Mouse (Mus musculus): Measurements from ENCODE around the gene P2ry14.

P2ry14 gene

DNA sequence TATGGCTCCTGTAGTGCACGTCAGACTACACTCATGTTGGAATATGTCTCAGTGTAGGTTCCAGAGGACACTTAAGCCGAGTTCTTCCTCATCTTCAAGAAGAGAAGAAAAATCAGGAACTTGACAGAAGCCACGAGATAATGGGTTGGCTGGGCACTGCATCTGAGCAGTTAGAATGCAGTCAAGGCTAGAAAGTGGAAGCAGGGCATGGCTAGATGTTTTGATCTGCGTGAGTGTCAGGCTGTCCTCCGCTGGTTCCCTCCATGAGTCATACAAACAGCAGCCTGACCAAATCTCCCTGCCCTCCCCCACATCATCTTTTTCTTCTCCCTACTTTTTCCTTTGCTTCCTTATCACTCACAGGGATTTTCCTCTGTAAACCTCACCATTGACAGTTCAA, at the start of gene P2ry14:
TSS of gene P2ry14 (minus strand) at position 195 of the 400 bp plus-strand sequence.
- no peak for DNase-seq (ENCODE audit: low spot score)

DNA sequence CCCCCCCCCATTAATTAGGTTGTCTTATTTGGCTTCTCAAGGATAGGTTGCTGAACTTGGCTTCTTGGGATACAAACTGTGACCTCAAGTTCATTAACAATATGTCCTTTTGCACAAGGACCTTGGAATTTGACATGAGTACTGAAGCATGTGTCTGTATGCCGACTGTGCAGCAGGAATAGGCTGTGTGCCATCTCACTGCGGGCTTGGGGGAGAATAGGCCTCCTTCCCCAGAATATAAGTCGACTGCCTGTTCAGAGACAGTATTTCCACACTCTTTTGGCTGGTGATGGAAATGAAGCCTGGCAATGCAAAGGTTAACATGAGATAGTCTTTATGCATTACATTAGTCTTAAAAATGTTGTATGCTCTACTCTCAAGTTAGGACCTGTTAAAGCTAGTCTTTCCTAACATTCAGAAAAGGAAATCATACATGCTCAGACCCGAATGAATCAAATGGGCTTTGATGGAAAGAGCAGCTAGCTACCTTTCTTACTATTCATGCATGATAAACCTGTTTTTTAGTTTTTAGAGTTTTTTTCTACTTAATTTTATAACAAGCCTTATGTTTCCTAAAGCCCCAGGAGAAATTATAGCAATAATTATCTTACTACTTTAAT, 44.0 kb upstream of the P2ry14 start:
- DNase-seq (ENCODE audit: low spot score) = no peak

DNA sequence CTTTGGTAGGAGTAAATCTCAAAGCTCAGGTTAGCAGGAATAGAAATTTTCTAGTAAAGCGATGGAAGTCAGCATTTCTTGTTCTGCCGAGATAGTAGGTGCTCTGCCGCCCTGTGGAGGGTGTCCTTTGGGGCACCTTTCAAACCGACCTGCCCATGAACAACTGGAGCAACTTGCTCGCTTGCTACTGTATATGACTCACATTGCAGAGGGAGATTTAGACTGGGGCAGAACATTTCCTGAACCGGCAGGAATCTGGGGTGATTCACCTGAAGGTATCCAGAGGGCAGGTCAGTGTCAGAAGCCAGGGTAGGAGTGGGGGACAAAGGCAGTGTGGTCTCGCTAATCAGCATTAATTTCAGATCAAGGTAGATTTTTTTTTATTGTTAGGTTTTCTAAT, 41.5 kb upstream of the P2ry14 start, which contains the start of gene Gpr87:
TSS of gene Gpr87 (minus strand) at position 167 of the 400 bp plus-strand sequence.
- DNase-seq (ENCODE audit: low spot score) = no peak

DNA sequence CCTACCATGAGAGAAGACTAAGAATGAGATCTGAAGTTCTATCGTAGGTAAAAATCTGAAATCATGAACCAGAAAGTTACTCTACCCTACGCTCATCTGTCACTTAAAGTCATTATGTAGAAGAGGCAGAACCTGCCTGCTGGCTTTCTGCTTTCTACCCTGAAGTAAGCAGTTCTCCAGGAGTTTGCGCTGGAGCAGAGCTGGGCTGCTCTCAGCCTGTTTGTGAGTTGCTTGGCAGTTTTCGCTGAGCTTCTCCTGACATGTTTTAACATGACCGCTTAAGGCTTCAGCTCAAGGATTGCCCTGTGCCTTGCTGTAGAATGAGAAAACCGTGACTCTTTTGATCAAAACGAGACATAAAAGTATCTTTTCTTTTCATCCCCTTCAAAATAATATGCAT, 40.7 kb upstream of the P2ry14 start:
- no peak for DNase-seq (ENCODE audit: low spot score)

DNA sequence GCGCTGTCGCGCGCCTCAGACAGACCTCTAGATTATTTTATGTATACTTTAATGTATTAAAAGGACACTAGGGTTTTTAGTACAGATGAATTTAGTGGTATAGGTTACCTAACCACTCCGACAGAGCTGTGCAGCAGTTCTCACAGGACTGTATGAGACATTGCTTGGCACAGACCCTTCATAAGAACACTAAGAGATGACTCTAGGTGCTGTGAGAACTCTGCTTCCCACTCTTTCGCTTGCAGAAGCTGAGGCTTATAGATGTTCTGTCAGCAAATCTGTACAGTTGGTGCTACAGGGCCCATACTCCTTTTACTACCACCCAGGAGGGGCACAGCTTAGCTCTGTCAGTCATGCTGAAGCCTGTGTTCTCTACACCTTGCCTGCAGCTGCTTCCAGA, 38.3 kb upstream of the P2ry14 start:
- no peak for DNase-seq (ENCODE audit: low spot score)

DNA sequence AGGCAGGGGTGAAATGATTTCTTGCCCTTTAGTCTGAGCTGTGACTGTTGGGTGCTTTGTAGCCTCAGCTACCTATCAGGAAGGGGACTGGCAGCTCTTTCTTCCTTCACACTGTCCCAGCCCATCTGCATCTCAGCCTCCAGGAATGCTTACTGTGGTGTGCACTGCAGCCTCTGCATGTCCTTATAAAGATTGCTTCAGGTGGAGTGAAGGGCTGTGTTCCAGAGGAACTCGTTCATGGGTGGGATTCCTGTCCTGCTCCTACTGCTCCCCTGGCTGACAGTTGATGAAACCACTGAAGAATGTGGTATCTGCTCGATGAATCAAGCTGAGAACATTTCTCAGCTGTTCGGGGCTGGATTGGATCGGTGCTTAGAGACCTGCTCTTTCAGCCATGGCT, 33.9 kb upstream of the P2ry14 start:
- no peak for DNase-seq (ENCODE audit: low spot score)

DNA sequence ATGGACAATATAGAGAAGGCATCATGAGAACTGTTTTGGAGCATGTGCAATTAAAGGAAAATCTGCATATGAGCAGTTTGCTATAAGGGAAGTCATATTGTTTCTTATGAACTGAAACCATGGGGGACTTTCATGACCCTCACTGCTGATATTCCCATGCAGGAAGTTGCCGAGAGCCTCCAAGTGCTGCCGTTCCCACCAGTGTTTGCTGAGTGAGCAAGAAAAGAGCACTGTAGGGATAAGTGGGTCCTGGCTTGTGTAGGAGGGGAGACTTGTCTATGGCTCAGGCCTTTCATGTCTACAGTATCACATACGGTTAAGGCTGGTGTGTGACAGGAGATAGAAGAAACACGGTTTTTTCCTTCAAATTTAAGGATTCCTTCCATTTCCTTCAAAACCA, 32.2 kb upstream of the P2ry14 start:
- no peak for DNase-seq (ENCODE audit: low spot score)

DNA sequence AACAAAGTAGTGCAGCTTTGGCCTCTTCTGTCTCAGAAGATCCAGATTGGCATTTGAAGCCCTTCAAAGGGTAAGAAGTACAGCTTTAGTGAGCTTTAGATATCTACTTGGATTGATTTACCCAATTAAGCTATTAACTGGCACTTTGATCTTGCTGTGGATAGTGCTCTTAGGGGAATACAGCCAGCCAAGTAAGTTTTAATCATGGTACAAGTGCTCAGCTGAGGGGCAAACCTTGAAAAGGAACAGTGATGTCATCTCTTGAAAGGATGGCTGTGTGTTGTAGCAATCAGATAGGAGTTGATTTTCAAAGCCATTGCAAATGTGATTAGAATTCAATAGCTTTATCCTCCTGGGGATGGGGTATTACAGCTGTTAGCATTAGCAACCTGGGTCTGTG, 28.7 kb upstream of the P2ry14 start:
- DNase-seq (ENCODE audit: low spot score) = no peak

DNA sequence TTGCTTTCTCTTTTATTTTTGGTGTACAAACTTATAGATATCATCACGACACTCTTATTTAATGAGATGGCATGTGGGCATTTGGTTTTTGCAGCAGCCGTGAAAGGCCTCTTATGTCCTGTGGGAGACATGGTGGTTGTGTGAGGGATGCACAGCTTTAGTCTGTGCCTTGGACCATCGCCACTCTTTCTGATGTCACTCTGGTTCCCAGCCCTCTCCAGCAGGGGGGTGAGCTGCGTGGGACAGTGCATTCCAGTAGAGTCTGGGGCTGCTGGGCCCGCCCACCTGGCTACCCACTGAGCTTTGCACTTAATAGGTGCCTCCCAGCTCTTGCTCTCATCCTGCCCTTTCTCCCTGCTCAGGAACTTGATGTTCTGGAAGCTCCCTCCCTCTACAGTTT, 27.7 kb upstream of the P2ry14 start:
- DNase-seq (ENCODE audit: low spot score) = no peak

DNA sequence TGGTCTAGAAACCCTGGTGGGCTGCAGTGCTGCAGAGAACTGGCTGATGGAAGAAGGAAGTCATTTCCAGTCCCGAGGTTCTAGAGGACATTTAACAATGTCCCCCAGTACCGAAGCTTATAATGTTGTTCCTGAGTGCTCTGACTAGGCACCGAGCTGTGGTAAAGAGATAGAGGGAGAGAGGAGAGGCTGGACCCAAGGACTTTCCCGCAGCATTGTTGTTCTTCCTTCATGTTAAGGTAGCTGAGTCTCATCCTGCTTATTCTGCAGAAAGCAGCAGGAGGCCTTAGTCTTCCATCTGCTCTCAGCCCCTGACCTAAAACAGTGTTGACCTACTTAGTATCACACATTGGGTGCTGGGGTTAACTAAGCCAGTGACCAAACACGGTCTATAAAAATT, 23.5 kb upstream of the P2ry14 start:
- DNase-seq (ENCODE audit: low spot score) = no peak

DNA sequence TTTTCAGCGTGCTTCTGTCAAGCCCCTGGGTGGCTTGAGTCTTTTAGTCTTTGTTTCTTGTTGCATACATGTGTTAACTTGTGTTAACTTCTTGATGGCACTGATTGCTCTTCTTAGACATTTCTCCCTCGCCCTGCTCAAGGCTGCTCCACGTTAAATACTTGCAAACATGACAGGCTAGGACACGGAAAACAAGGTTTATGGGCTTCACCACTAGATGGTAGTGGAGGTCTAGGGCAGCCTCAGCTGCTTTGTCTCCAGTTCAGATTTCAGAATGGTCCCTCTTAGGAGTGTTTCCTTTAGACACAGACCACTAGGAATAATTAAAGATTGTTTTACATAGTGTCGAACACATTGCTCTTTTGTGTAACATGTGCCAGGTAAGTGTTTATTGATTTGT, 21.8 kb upstream of the P2ry14 start:
- no peak for DNase-seq (ENCODE audit: low spot score)

DNA sequence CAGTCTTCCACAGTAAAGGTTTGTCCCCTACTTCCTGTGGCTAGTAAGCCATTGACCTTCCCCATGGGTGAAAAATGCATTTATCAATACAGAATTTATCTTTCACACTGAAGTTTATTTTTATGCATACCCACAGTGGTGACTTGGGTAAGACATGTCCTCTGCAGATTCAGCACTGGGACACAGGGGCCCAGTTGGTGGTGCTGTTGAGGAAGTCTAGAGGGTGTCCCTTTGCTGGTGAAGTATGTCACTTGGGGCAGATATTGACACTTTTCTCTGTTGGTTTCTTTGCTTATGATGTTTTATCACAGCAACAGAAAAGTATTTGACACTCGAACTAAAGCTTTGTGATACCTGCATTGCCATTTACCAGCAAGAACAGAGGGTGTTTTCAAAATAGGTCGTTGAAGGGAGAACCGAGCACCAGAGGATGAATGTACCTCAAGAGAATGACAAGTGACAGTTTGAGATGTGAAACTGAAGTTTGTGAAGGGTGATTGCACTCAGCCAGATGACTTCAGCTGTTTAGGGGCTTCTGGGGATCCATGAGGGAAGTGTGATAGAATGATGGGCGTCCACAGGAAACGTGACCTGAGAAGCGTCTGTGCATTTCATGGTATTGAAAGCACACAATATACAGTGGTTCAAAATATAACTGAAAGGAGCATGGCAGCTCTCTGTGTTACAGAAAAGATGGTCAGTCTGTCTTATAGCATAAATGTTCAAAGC, 21.2 kb upstream of the P2ry14 start:
- no peak for DNase-seq (ENCODE audit: low spot score)

DNA sequence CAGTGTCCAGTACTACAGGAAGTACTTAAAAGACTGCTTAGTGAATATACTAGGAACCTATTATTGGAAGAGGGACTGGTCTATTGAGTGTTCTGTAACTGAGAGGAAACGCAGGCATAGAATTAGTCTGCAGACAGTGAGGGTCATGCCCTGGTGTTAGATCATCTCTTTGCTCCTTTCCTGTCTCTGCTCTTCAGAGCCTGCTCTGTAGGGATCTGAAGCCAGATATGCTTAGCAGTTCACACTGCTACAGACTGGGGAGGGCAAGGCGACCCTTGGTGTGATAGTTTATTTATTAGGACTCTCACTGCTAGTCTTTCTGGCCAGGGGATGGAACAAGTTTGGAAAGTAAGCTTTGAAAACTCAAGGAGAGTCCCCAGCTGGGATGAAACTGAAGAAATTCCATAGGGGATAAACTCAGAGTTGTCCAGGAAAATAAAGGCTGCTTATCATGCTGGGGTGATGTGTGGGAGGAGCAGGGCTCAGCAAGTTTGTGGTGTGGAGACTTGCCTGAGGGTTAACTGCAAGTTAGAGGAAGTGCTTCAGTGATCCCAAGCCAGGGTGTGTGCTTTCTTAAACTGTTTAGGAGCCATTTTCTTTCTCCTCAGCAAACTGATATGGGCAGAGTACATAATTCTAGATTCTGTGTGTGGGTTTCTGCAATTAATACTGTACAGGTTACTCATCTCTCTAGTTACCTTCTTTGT, 16.7 kb upstream of the P2ry14 start:
- DNase-seq (ENCODE audit: low spot score) = no peak

DNA sequence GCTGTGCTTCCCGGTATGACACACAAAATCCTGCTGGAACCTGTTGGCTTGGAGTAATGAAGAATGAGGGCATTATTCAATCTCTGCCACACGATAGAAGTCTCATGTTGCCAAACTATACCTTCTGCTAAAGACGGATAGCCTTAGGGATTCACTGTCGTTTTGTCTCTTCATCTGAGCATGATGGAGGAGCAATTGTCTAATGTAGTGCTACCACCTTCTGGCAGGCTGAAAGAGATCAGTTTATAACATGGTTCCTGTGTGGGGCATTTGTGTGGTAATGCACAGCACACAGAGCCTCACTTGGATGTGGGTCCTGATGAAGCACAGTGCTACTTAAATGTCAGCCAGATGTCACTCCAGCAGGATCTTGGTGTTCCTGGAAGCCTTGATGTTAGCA, 15.8 kb upstream of the P2ry14 start:
- DNase-seq (ENCODE audit: low spot score) = no peak

DNA sequence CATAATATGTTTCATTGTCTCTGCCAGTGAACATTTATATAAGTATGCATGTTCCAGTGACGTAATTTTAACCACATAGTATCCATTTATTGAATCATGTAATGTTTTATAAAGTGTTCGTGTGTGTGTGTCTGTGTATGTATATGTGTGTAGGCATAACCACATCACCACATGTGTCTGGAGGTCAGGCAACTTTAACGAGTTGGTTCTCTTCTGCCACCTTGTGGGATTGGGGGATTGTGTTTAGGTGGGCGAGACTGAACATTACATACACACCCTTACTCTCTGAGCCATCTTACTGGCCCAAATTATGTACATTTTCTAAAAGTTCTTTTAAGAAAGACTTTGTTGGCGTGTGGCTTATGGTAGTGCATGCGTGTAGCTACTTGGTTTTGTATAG, 15.1 kb upstream of the P2ry14 start:
- DNase-seq (ENCODE audit: low spot score) = no peak

DNA sequence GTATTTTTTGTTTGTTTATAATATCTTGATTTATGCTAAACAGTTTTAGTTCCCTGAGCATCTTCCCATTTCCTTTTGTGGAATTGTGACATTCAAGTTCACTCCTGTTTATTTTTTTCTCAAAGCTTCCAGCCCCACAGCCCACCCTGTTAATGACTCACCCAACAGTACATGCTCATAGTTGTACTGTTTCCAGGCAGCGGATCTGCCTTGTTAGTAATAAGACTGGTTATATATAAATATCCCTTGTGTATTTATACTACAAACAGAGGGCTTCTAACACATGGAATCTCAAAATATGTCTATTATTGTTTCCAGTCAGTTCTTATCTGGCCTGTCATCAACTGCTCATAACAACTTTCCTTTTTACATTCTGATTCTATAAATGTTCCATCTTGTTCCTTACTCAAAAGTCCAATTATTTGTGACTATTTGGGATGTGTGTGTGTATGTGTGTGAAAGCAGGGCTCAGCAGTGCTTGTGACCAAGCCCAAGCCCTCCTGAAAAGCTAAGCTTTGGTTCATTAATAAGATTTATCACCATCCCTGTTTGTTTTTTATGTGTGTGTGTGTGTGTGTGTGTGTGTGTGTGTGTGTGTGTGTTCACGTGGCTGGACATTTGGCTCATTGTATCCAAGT, 14.1 kb upstream of the P2ry14 start:
- DNase-seq (ENCODE audit: low spot score) = no peak

DNA sequence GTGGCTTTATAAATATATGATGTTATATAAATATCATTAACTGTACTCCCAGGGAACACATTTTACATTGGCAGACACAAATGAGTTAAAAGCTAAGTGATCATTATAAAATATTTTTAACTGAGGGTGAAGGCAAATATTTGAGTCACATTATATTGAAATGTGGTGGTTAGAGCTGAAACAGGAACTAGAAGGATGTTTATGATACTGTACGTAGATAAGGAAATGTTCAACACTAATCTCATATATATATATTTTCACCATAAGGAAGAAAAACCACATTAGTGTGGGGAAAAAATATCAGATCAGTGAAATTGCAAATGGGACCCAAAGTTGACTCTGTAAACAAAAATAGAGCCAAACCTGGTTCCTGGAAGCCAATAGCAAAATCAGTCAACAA, 7.0 kb upstream of the P2ry14 start:
- no peak for DNase-seq (ENCODE audit: low spot score)

DNA sequence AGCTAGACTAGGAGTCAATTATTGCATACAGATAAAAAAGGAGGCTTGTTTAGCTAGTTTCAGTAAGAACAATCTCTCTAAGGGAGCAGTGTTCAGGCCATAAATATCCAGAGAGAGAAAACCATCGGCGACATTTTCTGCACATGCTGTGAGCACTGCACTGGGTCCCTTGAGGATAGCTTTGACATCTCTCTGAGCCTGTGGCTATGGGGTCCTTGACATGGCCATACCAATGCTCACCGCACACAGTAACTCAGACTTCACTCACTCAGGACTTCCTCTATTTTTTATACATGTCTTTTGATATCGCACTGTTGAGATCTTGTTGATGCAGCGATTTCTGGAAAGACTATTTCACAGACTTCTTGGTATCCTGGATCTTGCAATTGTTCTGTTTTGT, 3.6 kb upstream of the P2ry14 start:
- DNase-seq (ENCODE audit: low spot score) = no peak

DNA sequence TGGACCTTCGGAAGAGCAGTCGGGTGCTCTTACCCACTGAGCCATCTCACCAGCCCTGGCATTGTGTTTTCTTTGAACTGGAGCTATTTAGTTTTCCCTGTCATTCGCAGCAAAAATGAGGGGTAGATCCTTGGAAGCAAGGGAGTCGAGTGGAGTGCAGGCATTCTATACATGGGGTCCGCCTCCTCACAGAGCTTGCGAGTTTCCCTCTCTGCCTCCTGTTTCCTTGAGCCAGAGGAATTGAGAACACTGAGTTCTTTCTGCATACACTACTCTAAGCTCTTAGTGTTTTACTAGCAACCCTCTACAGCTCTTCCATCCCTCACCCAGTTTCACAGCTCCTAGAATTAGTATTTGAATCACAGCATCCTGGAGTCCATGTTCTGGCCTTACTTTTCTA, 2.0 kb upstream of the P2ry14 start:
- no peak for DNase-seq (ENCODE audit: low spot score)

DNA sequence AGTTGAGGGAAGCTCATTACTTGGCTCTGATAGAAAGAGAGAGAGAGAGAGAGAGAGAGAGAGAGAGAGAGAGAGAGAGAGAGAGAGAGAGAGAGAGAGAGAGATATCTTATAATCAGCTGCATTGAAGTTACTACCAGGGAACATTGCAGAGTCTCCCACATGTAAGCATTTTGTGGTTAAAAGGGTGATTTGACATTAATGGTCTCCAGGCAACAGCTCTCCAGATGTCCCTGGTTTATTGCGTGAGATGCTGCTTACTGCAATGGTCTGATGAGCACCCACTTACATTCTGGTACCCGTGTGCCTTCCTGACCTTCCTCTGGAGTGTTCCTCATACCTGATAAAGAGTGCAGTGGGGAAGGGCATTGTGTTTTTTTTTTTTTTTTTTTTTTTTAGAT, 1.5 kb upstream of the P2ry14 start:
- no peak for DNase-seq (ENCODE audit: low spot score)

DNA sequence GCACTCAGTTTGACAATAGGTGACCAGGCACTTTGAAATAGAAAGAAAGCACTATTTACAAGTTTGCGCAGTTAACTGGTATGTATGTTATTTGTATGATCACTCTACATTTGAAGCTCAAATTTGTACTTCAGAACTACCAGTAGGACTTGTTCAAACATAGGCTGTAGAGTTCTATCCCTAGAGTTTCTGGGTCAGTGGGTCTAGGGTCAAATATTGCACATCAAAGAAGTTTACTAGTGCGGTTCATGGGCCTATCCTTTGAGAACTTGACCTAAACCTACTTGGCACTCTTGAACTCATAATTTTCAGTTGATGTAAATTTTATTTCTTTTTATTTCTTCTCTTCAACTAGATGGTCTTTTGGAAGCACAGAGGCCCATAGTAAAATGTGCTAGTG, 2.8 kb downstream of the P2ry14 start:
- DNase-seq (ENCODE audit: low spot score) = no peak

DNA sequence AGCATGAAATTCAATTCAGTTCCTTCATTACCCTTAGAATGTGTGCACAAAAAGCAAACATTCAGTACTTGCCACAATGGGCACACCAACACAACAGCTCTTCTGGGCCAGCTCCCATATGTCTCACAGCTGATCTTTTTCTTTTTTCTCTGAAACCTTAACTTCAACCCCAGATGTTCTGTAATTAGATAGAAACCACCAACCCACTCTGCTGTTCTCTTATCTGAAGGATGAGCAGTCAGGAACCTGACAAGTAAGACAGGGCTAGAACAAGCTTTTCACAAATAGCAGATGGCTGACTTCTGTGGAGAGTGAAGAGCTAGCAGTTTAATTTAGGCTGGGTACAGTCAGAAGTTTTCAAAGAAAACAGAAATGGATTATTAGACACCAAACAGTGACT, 3.8 kb downstream of the P2ry14 start:
- no peak for DNase-seq (ENCODE audit: low spot score)

DNA sequence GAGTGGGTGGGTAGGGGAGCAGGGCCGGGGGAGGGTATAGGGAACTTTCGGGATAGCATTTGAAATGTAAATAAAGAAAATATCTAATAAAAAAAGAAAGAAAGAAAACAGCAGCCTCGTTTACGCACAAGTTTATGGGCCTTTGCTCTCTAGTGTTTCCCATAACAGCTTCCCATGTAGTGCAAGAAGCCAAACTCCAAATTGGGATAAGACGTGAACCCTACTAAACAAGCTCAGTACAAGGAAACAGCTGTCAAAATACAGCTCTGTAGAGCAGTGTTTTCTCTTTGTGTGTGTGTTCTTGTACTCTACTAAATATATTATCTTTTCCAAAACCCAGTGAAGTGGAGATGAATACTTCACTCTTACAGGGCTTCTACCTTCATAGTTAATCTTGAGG, 8.2 kb downstream of the P2ry14 start:
- DNase-seq (ENCODE audit: low spot score) = no peak

Data from urinary bladder, postnatal 10 days (tissue).